Mouse (Mus musculus) limb, embryonic 14.5 days (tissue): ENCODE results near the gene Tmem268. TPM values are rescaled to one million over a fixed set of nuclear protein-coding genes. Genes with fewer than 3 reads are reported as not detected.
A peak's percentile ranks its signal among the peaks of the same experiment; 100 is the strongest.

Experiments used
- ATAC-seq: fragments of 200-750 bp; cut with Nextera tagmentation; 2 replicates; pipeline ENCODE4 v1.8.0; 2017; ENCODE audit warnings: low read depth, moderate number of reproducible peaks, moderate TSS enrichment; ENCODE audit not compliant: low FRiP score
- DNase-seq: peaks from one replicate; pipeline ENCODE4 v3.0.0-alpha.2; 2015; ENCODE audit warnings: low spot score
- H3K27ac ChIP-seq: fragments of 300-500 bp; sonication (generic); replicated peaks from 2 replicates; pipeline ENCODE4 v1.5.1; 2014; ENCODE audit warnings: low read depth, mild to moderate bottlenecking, low read length, moderate library complexity, mixed read lengths
- H3K27me3 ChIP-seq: fragments of 300-500 bp; sonication (generic); 2 replicates; pipeline ENCODE4 v1.6.1; 2014; ENCODE audit warnings: low read length, mixed read lengths; ENCODE audit not compliant: control insufficient read depth, insufficient read depth
- H3K36me3 ChIP-seq: fragments of 300-500 bp; sonication (generic); 2 replicates; pipeline ENCODE4 v1.6.1; 2014; ENCODE audit warnings: mild to moderate bottlenecking, low read length, moderate library complexity, mixed read lengths; ENCODE audit not compliant: control insufficient read depth, insufficient read depth
- H3K4me1 ChIP-seq: fragments of 300-500 bp; sonication (generic); 2 replicates; pipeline ENCODE4 v1.6.1; 2014; ENCODE audit warnings: antibody characterized with exemption, low read length, mixed read lengths; ENCODE audit not compliant: control insufficient read depth, insufficient read depth
- H3K4me2 ChIP-seq: fragments of 300-500 bp; sonication (generic); replicated peaks from 2 replicates; pipeline ENCODE4 v1.6.1; 2014; ENCODE audit warnings: low read depth, mild to moderate bottlenecking, low read length, moderate library complexity; ENCODE audit not compliant: severe bottlenecking
- H3K4me3 ChIP-seq: fragments of 300-500 bp; sonication (generic); replicated peaks from 2 replicates; pipeline ENCODE4 v1.5.1; 2014; ENCODE audit warnings: low read length
- H3K9ac ChIP-seq: fragments of 300-500 bp; sonication (generic); 2 replicates; pipeline ENCODE4 v1.6.1; 2014; ENCODE audit warnings: mild to moderate bottlenecking, low read depth, low read length, moderate library complexity; ENCODE audit not compliant: severe bottlenecking
- H3K9me3 ChIP-seq: fragments of 300-500 bp; sonication (generic); 2 replicates; pipeline ENCODE4 v1.6.1; 2016; ENCODE audit warnings: low read length; ENCODE audit not compliant: control insufficient read depth
- POLR2A ChIP-seq: fragments of 200-500 bp; IDR thresholded peaks from 2 replicates; pipeline ENCODE4 v1.8.0; 2012; ENCODE audit warnings: inconsistent platforms, mild to moderate bottlenecking, moderate library complexity, borderline replicate concordance; ENCODE audit not compliant: insufficient read depth, insufficient read length; ENCODE audit errors: extremely low read depth
- WGBS: fragments of 180-500 bp; shearing (Covaris S2); extraction: QIAGEN DNeasy Blood & Tissue Kit; methylation state at CpG from one replicate; pipeline ENCODE4 v1.1.7; 2014; 5-methylcytosine and 5-hydroxymethylcytosine counted together
- polyA plus RNA-seq, 2 experiments: library from polyadenylated mRNA; depleted of rRNA in 1 of 2; stranded (reverse) in 1 of 2; unstranded in 1 of 2; fragments of >200 nt; fragmentation: Nextera tagmentation in 1 of 2; extraction: Ambion mirVana in 1 of 2; gene quantifications; 2 replicates each; pipeline versions ENCODE4 v1.2.1 to v1.2.3; 2012 to 2014

Gene Tmem268
- polyA plus RNA-seq, 2 experiments, result 7.1 to 7.7 TPM

DNA sequence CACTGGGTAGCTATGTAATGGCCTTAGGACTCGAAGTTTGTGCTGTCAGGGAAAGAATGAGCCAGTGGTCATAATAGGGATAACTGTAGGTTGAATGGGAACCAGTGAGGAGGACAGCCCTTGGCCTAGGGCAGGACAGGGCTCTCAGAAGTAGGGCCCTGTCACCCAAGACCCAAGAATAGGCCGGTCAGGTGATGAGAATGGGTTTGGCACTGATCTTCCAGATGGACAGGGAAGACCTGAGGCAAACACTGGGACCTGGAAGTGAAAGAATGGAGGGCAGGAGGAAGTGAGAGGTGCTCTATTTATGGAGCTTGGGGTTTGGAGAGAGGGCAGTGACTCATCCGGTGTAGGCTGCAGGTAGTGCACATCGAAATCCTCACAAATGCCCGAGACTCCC lies 1.9 kb upstream of the Tmem268 start:
- peaks cover 28% of the 10 kb centered on the region for H3K4me1 ChIP-seq
- DNase-seq, result no peak
- peaks cover 25% of the 10 kb centered on the region for H3K36me3 ChIP-seq
- no peak overlapping the region for H3K4me2 ChIP-seq
- TF ChIP-seq POLR2A, result no peak
- WGBS, result 73% methylated on average over 5 of the region's 5 CpGs
- no peaks in the 10 kb centered on the region for H3K9me3 ChIP-seq
- H3K27ac ChIP-seq, result no peak overlapping the region
- no peak overlapping the region for H3K4me3 ChIP-seq
- no peak overlapping the region for H3K9ac ChIP-seq
- H3K27me3 ChIP-seq, result no peaks in the 10 kb centered on the region
- no peak for ATAC-seq

DNA sequence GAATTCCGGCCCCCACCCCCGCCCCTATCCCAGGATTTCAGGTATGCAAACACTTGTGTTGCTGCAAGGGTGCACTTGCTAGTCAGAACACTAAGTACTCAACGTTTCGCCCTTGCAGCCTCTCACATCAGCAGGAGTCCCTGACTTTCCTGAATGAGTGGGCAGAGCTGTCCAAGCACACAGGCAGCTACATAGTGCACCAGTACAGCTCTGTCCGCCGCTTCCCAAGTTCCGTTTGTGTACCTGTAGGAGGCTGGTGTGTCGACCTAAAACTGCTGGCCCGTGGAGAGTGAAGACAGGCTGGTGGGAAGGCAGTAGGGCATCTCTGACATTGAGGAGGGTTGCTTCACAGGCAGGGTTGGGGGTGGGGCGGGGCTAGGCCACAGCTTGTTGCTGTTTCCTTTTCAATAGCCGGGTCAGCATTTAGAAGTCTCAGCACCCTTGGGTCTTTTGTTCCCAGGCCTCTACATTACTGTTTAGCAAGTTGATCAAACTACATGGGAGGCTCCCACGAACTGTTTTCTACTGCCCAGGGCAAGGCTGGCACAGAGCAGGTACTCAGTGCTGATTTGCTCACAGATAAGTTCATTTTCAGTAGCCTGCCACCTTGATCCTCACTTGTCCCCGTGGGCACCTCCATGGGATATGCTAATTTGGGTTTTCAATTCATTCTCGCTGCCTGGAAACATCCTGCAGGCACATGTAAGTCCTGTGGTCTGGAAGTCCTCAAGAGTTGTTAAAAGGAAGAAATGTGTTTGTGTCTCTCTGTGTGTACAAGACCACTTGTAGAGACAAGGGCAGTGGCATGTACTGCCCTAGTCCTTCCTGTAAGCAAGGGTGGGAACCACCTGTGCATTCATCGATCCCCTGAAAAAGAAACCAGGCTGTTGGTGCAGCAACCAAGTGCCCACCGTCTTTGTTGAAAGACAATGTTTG lies 1.2 kb upstream of the Tmem268 start:
- H3K36me3 ChIP-seq, result peaks cover 19% of the 10 kb centered on the region
- ATAC-seq, result no peak
- no peak overlapping the region for H3K4me3 ChIP-seq
- no peak for TF ChIP-seq POLR2A
- no peaks in the 10 kb centered on the region for H3K9me3 ChIP-seq
- H3K27ac ChIP-seq, result no peak overlapping the region
- H3K9ac ChIP-seq, result no peak overlapping the region
- 41% methylated on average over 16 of the region's 16 CpGs for WGBS
- H3K4me2 ChIP-seq, result peak overlapping the region; percentile 79
- H3K27me3 ChIP-seq, result no peaks in the 10 kb centered on the region
- peaks cover 28% of the 10 kb centered on the region for H3K4me1 ChIP-seq
- DNase-seq, result no peak

DNA sequence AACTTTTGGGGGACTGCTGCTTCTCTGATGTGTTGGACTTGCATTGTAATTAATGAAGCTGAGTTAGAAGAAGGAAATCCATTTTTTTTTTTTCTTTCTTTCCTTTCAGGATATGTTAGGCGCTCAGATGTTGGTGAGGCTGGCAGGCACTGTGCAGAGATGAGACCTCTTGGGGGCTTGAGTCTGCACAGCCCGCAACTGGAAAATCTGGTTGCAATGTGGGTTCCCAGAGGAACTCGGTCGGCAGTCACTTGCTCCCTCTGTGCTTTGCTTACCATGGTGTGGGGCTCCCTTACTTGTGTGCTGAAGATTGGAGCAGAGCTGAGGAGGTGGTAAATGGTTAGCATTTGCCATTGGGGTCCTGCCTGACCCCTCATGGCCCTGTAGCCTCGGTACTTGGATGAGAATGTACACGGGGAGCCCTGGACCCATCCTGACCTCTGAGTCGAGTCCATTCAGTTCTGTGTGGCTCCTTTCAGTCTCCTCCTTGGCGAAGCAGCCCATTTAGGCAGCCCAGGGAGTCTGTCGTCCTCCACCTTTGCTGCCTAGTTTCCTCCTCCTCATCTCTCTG lies 631 bp downstream of the Tmem268 start:
- ATAC-seq, result no peak
- DNase-seq, result no peak
- Histone ChIP-seq H3K9ac (peak overlapping the region; percentile 92), H3K4me3 (peak overlapping the region; percentile 69), H3K36me3 (peaks cover 11% of the 10 kb centered on the region; the same call in 1 of the 2 replicates), H3K27ac (peak overlapping the region; percentile 70), H3K4me2 (peak overlapping the region; percentile 79), H3K27me3 (no peaks in the 10 kb centered on the region), H3K4me1 (peaks cover 28% of the 10 kb centered on the region), H3K9me3 (no peaks in the 10 kb centered on the region)
- WGBS, result 31% methylated on average over 9 of the region's 9 CpGs
- TF ChIP-seq POLR2A, result no peak

DNA sequence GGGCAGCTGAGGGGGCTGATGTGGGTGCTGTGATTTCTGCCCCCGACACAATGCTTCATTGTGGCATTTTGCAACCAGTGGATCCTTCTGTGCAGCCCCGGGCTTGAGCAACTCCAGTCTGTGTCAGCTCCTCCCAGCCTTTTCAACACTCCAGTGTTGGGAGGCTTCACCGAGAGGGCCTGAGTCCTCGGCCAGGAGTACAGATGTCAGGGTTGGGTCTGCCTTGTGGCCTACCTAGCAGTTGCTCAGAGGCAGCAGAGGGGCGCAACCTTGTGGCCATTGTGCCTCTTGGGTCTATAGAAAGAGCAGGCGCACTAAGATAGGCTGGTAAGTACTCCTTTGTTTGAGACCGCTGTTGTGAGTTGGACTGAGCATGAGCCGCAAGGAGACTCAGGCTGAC lies 1.5 kb downstream of the Tmem268 start:
- 75% methylated on average over 8 of the region's 8 CpGs for WGBS
- Histone ChIP-seq H3K4me1 (peaks cover 28% of the 10 kb centered on the region), H3K9me3 (no peaks in the 10 kb centered on the region), H3K36me3 (peaks cover 8% of the 10 kb centered on the region; the same call in 1 of the 2 replicates), H3K27ac (no peak overlapping the region), H3K27me3 (no peaks in the 10 kb centered on the region), H3K4me2 (no peak overlapping the region), H3K4me3 (no peak overlapping the region), H3K9ac (no peak overlapping the region)
- ATAC-seq, result no peak
- no peak for DNase-seq
- no peak for TF ChIP-seq POLR2A

DNA sequence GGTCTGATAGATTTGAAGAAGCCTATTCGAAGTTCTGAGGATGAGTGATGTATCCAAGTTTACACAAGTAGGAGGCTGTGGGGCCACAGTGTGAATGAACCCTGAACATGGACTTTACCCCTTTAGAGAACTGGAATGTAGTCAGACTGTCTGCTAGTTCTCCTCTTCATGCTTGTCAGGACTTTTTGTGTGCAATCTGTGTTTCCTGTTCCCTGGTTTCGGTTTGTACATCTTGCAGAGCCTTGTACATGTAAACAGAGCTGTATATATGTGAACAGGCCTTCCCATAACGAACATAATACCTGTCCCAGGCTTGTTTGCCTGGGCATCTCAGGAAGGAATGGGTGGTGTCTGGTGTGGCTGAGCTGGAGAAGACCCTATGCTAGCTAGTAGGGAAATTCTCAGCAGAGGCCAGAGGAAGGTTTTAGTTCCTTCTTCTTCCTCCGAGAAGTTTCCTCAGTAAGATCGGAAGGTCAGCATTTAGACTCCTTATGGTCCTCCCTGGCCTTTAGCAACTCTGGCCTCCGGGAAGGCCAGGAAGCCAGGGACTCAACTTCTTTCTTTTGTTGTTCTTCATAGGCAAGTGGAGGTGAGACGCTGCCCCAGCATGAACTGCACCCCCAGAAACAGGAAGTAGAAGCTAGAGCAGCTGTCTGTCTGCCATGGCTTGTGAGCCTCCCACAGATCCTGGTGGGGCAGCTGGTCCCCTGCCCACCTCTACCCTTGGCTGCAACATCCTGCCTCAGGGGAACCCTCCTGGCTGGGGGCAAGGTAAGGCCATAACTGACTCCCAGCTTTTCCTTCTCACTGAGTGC lies 3.5 kb downstream of the Tmem268 start:
- H3K4me2 ChIP-seq, result no peak overlapping the region
- H3K36me3 ChIP-seq, result peaks cover 9% of the 10 kb centered on the region; the same call in 1 of the 2 replicates
- no peak overlapping the region for H3K4me3 ChIP-seq
- H3K27me3 ChIP-seq, result no peaks in the 10 kb centered on the region
- H3K9ac ChIP-seq, result no peak overlapping the region
- ATAC-seq (no peak), DNase-seq (no peak)
- 82% methylated on average over 7 of the region's 7 CpGs for WGBS
- TF ChIP-seq POLR2A, result no peak
- H3K4me1 ChIP-seq, result peaks cover 28% of the 10 kb centered on the region
- no peaks in the 10 kb centered on the region for H3K9me3 ChIP-seq
- no peak overlapping the region for H3K27ac ChIP-seq
